ENCODE assay signal across 22 mouse cellular contexts in genomic region chr10:100958371-100958770, GRCm38 (mm10).
A peak's percentile ranks its signal among the peaks of the same experiment; 100 is the strongest.
DNase-seq lines count a peak whose midpoint lies in the region; ATAC-seq lines count a peak whose summit lies in the region.
"Had no signal": no experiment of that assay in that cellular context is flagged by ENCODE, and none has a peak within 500 bp of the region (broad histone marks: within the 10 kb centered on the region; RNA-seq: fewer than 3 reads in every experiment).

No protein-coding gene starts in this region.

- WGBS in hindbrain, embryonic 11.5 days = 90% methylated on average over 9 of the region's 9 CpGs

- H3K4me2 ChIP-seq in hindbrain, embryonic 11.5 days (replicated peaks; ENCODE audit: low read depth, low read length) = no peak overlapping the region
- H3K4me2 ChIP-seq: heart, embryonic 11.5 days; heart, embryonic 15.5 days; hindbrain, embryonic 15.5 days had no signal

- H3K9ac ChIP-seq in hindbrain, embryonic 11.5 days (ENCODE audit: low read depth, low read length) = no peak overlapping the region
- H3K9ac ChIP-seq: heart, embryonic 15.5 days; hindbrain, embryonic 15.5 days had no signal

- H3K9me3 ChIP-seq in hindbrain, embryonic 11.5 days (ENCODE audit: control insufficient read depth, low read length) = no peaks in the 10 kb centered on the region
- H3K9me3 ChIP-seq: embryonic facial prominence, embryonic 10.5 days; heart, embryonic 15.5 days; hindbrain, embryonic 10.5 days; hindbrain, embryonic 15.5 days had no signal

- H3K4me1 ChIP-seq in hindbrain, embryonic 11.5 days (replicated peaks; ENCODE audit: control insufficient read depth, insufficient read depth, low read length) = no peaks in the 10 kb centered on the region
- H3K4me1 ChIP-seq: embryonic facial prominence, embryonic 10.5 days; heart, embryonic 15.5 days; hindbrain, embryonic 10.5 days; hindbrain, embryonic 15.5 days had no signal

- ATAC-seq in hindbrain, embryonic 11.5 days (ENCODE audit: low FRiP score) = no peak
- ATAC-seq: CD4-positive, CD25-positive, alpha-beta regulatory T cell, adult 4 months; forebrain, embryonic 14.5 days; intestine, embryonic 16.5 days had no signal

- no peak overlapping the region for H3K27ac ChIP-seq in hindbrain, embryonic 11.5 days (ENCODE audit: low read depth, low read length)
- H3K27ac ChIP-seq: embryonic facial prominence, embryonic 10.5 days; heart, adult 2 months; heart, embryonic 15.5 days; hindbrain, embryonic 10.5 days; hindbrain, embryonic 15.5 days had no signal

- no peaks in the 10 kb centered on the region for H3K36me3 ChIP-seq in hindbrain, embryonic 11.5 days (ENCODE audit: control insufficient read depth, insufficient read depth, low read length)
- H3K36me3 ChIP-seq: embryonic facial prominence, embryonic 10.5 days; heart, embryonic 15.5 days; hindbrain, embryonic 10.5 days; hindbrain, embryonic 15.5 days had no signal

- peak; percentile 2 for DNase-seq in thymus, postnatal 14 days
- no peak for DNase-seq in thymus, postnatal 10 days (ENCODE audit: low spot score in 2 of 2)
- DNase-seq in MEL-GATA-1-ER (ENCODE audit: extremely low read depth, low read depth) = peak; percentile 29
- peak; percentile 1 for DNase-seq in ZHBTc4 (ENCODE audit: low read depth, low spot score)
- DNase-seq in left cerebral cortex, postnatal 10 days (ENCODE audit: extremely low spot score in 1 of 2, low spot score in 2 of 2) = no peak
- no peak for DNase-seq in kidney, adult 8-10 months
- DNase-seq in hindbrain, embryonic 11.5 days (ENCODE audit: low spot score) = no peak
- DNase-seq: adrenal gland, adult 2 months; adrenal gland, postnatal 25 days; B cell, adult 2 months; cerebellum, adult 18-20 months; cerebellum, adult 9-11 months; cerebellum, postnatal 36 days; heart, adult 2 months had no signal

- no peaks in the 10 kb centered on the region for H3K27me3 ChIP-seq in hindbrain, embryonic 11.5 days (ENCODE audit: control insufficient read depth, insufficient read depth, low read length)
- H3K27me3 ChIP-seq: heart, embryonic 15.5 days; hindbrain, embryonic 15.5 days had no signal

- intact Hi-C loops in left cerebral cortex, postnatal 10 days (cut with DNase I) = no loop called here

- H3K4me3 ChIP-seq in hindbrain, embryonic 11.5 days (ENCODE audit: low read depth, low read length) = no peak overlapping the region
- H3K4me3 ChIP-seq: embryonic facial prominence, embryonic 10.5 days; heart, adult 2 months; heart, embryonic 15.5 days; hindbrain, embryonic 10.5 days; hindbrain, embryonic 15.5 days had no signal

Comparison
In these comparisons a context has a peak if more than half of its experiments do, and no peak if none do; other contexts are left out.
1. DNase-seq: peak in thymus, postnatal 14 days (single experiment), MEL-GATA-1-ER (single experiment) and ZHBTc4 (single experiment); none in thymus, postnatal 10 days (0 of 2), left cerebral cortex, postnatal 10 days (0 of 2), kidney, adult 8-10 months (0 of 2) and hindbrain, embryonic 11.5 days (single experiment).